Mouse (Mus musculus) midbrain, postnatal 0 days (tissue): ENCODE data around the gene Eml3. TPM values are rescaled to one million over a fixed set of nuclear protein-coding genes. Genes with fewer than 3 reads are reported as not detected.

Experiments used
- ATAC-seq: fragments of 200-750 bp; cut with Nextera tagmentation; 2 replicates; pipeline ENCODE4 v1.8.0; 2017; ENCODE audit warnings: moderate number of reproducible peaks, mild to moderate bottlenecking, moderate TSS enrichment, moderate library complexity; ENCODE audit not compliant: low FRiP score
- DNase-seq: peaks from one replicate; pipeline ENCODE4 v3.0.0-alpha.2; 2015; ENCODE audit warnings: low spot score
- H3K27ac ChIP-seq: fragments of 300-500 bp; sonication (generic); 2 replicates; pipeline ENCODE4 v1.5.1; 2014; ENCODE audit warnings: low read depth, mild to moderate bottlenecking, low read length, mixed read lengths
- H3K27me3 ChIP-seq: fragments of 300-500 bp; sonication (generic); 2 replicates; pipeline ENCODE4 v1.6.1; 2014; ENCODE audit warnings: low read length, control low read depth, mixed read lengths; ENCODE audit not compliant: insufficient read depth
- H3K36me3 ChIP-seq: fragments of 300-500 bp; sonication (generic); 2 replicates; pipeline ENCODE4 v1.6.1; 2014; ENCODE audit warnings: low read length, control low read depth, mixed read lengths; ENCODE audit not compliant: insufficient read depth
- H3K4me1 ChIP-seq: fragments of 300-500 bp; sonication (generic); 2 replicates; pipeline ENCODE4 v1.6.1; 2014; ENCODE audit warnings: mild to moderate bottlenecking, control low read depth, antibody characterized with exemption, low read length, mixed read lengths; ENCODE audit not compliant: insufficient read depth
- H3K4me2 ChIP-seq: fragments of 300-500 bp; sonication (generic); 2 replicates; pipeline ENCODE4 v1.6.1; 2014; ENCODE audit warnings: low read depth, mild to moderate bottlenecking, low read length, mixed read lengths; ENCODE audit not compliant: poor library complexity, severe bottlenecking
- H3K4me3 ChIP-seq: fragments of 300-500 bp; sonication (generic); 2 replicates; pipeline ENCODE4 v1.5.1; 2014; ENCODE audit warnings: low read depth, mild to moderate bottlenecking, low read length, moderate library complexity
- H3K9ac ChIP-seq: fragments of 300-500 bp; sonication (generic); replicated peaks from 2 replicates; pipeline ENCODE4 v1.6.1; 2014; ENCODE audit warnings: mild to moderate bottlenecking, low read length, moderate library complexity, mixed read lengths; ENCODE audit not compliant: poor library complexity, severe bottlenecking
- H3K9me3 ChIP-seq: fragments of 300-500 bp; sonication (generic); 2 replicates; pipeline ENCODE4 v1.6.1; 2016; ENCODE audit warnings: low read length, control low read depth
- CTCF ChIP-seq: IDR thresholded peaks from 2 replicates; pipeline ENCODE4 v1.5.1; 2016; ENCODE audit warnings: antibody characterized with exemption, mild to moderate bottlenecking
- WGBS: fragments of 180-500 bp; shearing (Covaris S2); extraction: QIAGEN DNeasy Blood & Tissue Kit; methylation state at CpG from one replicate; pipeline ENCODE4 v1.1.7; 2014; 5-methylcytosine and 5-hydroxymethylcytosine counted together
- polyA plus RNA-seq: library from polyadenylated mRNA; unstranded; fragments of >200 nt; fragmentation: Nextera tagmentation; extraction: Ambion mirVana; gene quantifications from 2 replicates; pipeline ENCODE4 v1.2.1, GENCODE M21; 2015
- total RNA-seq: library from RNA; depleted of rRNA; stranded (reverse); fragments of >200 nt; gene quantifications from 2 replicates; pipeline ENCODE4 v1.2.3, GENCODE M21; 2014

Eml3 gene
- total and polyA plus RNA-seq, 2 experiments from 2014 or later, result 8.7 to 9.3 TPM

DNA sequence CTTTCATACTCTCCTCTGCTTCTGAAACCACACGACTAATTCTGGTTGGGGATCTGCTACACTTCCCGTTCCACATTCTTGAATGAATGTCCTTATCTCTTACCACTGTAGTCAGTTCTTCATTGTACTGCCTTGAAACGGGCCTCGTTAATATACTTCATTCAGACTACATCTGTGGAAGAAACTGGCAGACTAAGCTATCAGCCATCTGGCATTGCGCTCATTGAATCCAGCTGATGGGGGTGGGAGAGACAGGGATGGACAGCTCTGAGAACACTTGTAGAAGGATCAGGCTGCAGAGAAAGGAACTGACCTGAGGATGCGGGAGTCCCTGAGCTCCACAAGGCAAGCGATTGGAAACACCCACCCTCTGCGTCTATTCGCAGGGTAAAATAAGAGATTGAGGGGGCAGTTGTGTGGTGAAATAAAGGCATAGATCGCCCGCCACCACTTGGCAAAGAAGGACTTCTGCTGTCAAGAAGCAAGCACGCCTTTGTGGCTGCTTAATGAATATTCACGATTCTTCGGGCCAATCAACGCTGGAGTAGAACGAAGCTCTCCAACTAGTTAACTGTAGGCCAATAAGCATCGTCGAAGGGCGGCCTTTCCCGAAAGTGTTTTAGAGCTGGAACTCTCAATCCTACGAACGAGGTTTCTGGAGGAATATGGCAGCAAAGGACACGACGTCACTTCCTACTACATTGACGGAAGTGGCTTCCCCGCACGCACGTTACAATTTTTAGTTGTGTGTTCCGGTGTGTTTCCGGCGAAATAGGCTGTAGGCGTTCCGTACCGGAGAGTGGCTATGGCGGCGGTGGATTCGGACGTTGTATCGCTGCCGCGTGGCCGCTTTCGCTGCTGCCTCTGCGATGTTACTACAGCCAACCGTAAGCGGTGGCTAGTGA, 24.0 kb downstream of the Eml3 start, which contains the start of gene Tut1:
Tut1 (plus strand) TSS at position 713 of the 905 bp plus-strand sequence.
- 1% methylated on average over 46 of the region's 46 CpGs for WGBS
- Histone ChIP-seq H3K27me3 (no peaks in the 10 kb centered on the region), H3K9me3 (no peaks in the 10 kb centered on the region), H3K36me3 (peaks cover 35% of the 10 kb centered on the region), H3K4me2 (peak within 1 kb of the TSS; percentile 59), H3K4me3 (peak within 1 kb of the TSS; percentile 63), H3K9ac (peak within 1 kb of the TSS; percentile 65), H3K4me1 (no peaks in the 10 kb centered on the region; the same call in 1 of the 2 replicates), H3K27ac (peak within 1 kb of the TSS; percentile 69)
- ATAC-seq (peak; percentile 94), DNase-seq (peak; percentile 99)
- TF ChIP-seq CTCF, result peak; percentile 17; the same call in 1 of the 2 replicates

DNA sequence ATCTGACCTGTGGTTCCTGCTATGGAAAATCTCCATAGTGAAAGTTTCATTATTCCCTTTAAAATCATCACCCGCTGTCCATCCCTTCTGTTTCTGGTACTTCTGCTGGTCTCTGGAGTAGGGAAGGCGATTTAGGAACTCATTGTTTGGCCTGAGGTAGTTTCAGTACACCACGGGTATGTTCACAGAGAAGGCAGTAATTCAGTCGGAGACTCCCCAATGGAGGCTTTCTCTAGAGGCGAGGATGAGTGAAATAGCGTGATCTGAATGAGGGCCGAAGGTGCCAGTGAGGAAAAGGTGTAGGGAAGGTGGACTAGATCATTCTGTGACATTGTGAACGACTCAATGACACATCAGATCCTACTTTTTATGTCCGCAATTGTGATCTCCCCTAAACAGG, 24.8 kb downstream of the Eml3 start:
- DNase-seq (no peak), ATAC-seq (no peak)
- peak overlapping the region; percentile 63 for H3K4me3 ChIP-seq
- peaks cover 30% of the 10 kb centered on the region for H3K36me3 ChIP-seq
- TF ChIP-seq CTCF, result no peak
- H3K27ac ChIP-seq, result peak overlapping the region; percentile 65
- peak overlapping the region; percentile 65 for H3K9ac ChIP-seq
- H3K4me2 ChIP-seq, result peak overlapping the region; percentile 59
- H3K27me3 ChIP-seq, result no peaks in the 10 kb centered on the region
- WGBS, result 7% methylated on average over 9 of the region's 9 CpGs
- no peaks in the 10 kb centered on the region; the same call in 1 of the 2 replicates for H3K4me1 ChIP-seq
- H3K9me3 ChIP-seq, result no peaks in the 10 kb centered on the region

DNA sequence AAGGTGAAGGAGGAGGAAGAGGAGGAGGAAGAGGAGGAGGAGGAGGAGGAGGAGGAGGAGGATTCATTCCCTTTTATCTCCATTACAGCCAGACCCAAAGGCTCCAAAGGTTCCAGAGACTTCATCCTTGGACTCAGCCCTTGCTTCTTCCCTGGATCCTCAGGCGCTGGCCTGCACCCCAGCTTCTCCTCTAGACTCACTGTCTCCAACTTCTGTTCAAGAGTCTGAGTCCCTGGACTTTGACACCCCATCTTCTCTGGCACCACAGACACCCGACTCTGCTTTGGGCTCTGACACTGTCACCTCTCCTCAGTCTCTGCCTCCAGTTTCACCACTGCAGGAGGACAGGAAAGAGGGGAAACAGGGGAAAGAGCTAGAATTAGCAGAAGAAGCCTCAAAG, 32.9 kb downstream of the Eml3 start:
- ATAC-seq (no peak), DNase-seq (no peak)
- Histone ChIP-seq H3K4me2 (no peak overlapping the region), H3K9ac (0 out of 2 replicates have a peak overlapping the region, but pooled peaks have one; percentile 13), H3K4me3 (no peak overlapping the region), H3K27ac (no peak overlapping the region), H3K4me1 (no peaks in the 10 kb centered on the region), H3K9me3 (no peaks in the 10 kb centered on the region), H3K36me3 (peaks cover 64% of the 10 kb centered on the region), H3K27me3 (no peaks in the 10 kb centered on the region)
- WGBS, result 90% methylated on average over 2 of the region's 2 CpGs
- no peak for TF ChIP-seq CTCF

DNA sequence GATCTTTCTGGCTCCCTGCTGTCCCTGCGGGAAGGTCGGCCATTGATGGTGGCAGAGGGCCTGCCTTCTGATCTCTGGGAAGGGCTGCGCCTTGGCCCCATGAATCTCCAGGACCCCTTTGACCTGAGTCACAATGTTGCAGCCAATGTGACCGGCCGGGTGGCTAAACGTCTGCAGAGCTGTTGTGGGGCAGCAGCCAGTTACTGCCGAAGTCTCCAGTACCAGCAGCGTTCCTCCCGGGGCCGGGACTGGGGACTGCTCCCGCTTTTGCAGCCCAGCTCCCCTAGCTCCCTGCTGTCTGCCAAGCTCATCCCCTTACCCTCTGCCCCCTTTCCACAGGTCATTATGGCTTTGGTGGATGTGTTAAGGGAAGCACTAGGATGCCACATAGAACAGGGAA, 35.7 kb downstream of the Eml3 start:
- no peaks in the 10 kb centered on the region for H3K4me1 ChIP-seq
- H3K4me2 ChIP-seq, result no peak overlapping the region
- no peak for TF ChIP-seq CTCF
- DNase-seq (no peak), ATAC-seq (no peak)
- WGBS, result 87% methylated on average over 11 of the region's 11 CpGs
- no peaks in the 10 kb centered on the region for H3K9me3 ChIP-seq
- H3K27ac ChIP-seq, result no peak overlapping the region
- no peaks in the 10 kb centered on the region for H3K27me3 ChIP-seq
- H3K4me3 ChIP-seq, result no peak overlapping the region
- peaks cover 60% of the 10 kb centered on the region for H3K36me3 ChIP-seq
- H3K9ac ChIP-seq, result no peak overlapping the region

DNA sequence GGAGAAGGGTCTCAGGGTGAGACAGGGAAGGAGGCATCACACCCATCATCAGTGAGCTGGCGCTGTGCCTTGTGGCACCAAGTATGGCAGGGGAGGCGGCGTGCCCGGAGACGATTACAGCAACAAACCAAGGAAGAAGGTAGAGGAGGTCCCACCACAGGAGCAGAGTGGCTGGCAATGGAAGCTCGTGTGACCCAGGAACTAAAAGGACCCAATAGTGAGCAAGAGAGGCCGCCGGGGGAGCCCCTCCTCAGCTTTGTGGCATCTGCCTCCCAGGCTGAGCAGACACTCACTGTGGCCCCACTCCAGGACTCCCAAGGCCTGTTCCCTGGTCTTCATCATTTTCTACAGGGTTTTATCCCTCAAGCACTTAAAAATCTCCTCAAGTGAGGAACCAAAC, 36.4 kb downstream of the Eml3 start:
- Histone ChIP-seq H3K9me3 (no peaks in the 10 kb centered on the region), H3K36me3 (peaks cover 58% of the 10 kb centered on the region), H3K4me3 (no peak overlapping the region), H3K4me2 (no peak overlapping the region), H3K27me3 (no peaks in the 10 kb centered on the region), H3K4me1 (no peaks in the 10 kb centered on the region), H3K9ac (no peak overlapping the region), H3K27ac (peak overlapping the region; percentile 76; the same call in 1 of the 2 replicates)
- TF ChIP-seq CTCF, result no peak
- ATAC-seq (no peak), DNase-seq (no peak)
- 87% methylated on average over 8 of the region's 8 CpGs for WGBS

DNA sequence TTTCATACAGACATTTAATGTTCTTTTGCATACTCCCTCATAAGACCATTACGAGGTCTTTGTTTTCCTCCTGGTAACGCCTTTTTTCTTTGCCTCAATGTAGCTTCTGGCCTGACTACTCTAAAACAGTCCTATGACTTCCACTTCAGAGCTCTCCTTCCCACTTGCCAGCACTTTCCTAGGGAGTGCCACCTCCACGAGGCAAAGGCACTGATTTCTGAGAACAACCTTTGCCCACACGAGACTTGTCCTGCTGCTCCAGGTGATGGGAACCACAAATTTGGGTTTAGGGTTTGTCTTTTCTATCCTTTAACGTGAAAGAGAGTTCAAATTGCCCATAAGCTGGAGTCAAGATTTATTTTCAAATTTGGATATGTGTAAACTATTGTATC, 36.8 kb downstream of the Eml3 start:
- whole genome bisulfite sequencing, result 39% methylated on average over 5 of the region's 5 CpGs
- DNase-seq (no peak), ATAC-seq (no peak)
- peak overlapping the region; percentile 74 for H3K4me3 ChIP-seq
- H3K27me3 ChIP-seq, result no peaks in the 10 kb centered on the region
- H3K9me3 ChIP-seq, result no peaks in the 10 kb centered on the region
- peaks cover 62% of the 10 kb centered on the region for H3K36me3 ChIP-seq
- peak overlapping the region; percentile 76 for H3K27ac ChIP-seq
- H3K9ac ChIP-seq, result no peak overlapping the region
- no peaks in the 10 kb centered on the region for H3K4me1 ChIP-seq
- H3K4me2 ChIP-seq, result peak overlapping the region; percentile 85
- TF ChIP-seq CTCF, result no peak
